Mouse (Mus musculus): ENCODE measurements at regions not wholly inside any gene's neighbourhood (a gene's known extent, or its start where the extent isn't known, plus 50 kb on each side); places are given as distances from the start of the nearest gene placed in this dataset.
A peak's percentile ranks its signal among the peaks of the same experiment; 100 is the strongest.

- no peak for DNase-seq (ENCODE audit: low read depth)
- no peak for TF ChIP-seq POLR2A (IDR thresholded peaks at IDR 0.05; ENCODE audit: borderline replicate concordance, extremely low read depth, insufficient read depth, insufficient read length, poor library complexity, severe bottlenecking)
- no peak for TF ChIP-seq CTCF (IDR thresholded peaks at IDR 0.05; ENCODE audit: borderline replicate concordance, extremely low read depth, insufficient read depth, insufficient read length)
Observed at GRCm38 (mm10) chr1:168805442-168805841, 373.4 kb upstream of the Pbx1 start.

- no peak for DNase-seq (ENCODE audit: low read depth)
- TF ChIP-seq CTCF (IDR thresholded peaks at IDR 0.05; ENCODE audit: borderline replicate concordance, extremely low read depth, insufficient read depth, insufficient read length), result no peak
Observed at GRCm38 (mm10) chr1:168801046-168801445, 369.0 kb upstream of the Pbx1 start.

DNA sequence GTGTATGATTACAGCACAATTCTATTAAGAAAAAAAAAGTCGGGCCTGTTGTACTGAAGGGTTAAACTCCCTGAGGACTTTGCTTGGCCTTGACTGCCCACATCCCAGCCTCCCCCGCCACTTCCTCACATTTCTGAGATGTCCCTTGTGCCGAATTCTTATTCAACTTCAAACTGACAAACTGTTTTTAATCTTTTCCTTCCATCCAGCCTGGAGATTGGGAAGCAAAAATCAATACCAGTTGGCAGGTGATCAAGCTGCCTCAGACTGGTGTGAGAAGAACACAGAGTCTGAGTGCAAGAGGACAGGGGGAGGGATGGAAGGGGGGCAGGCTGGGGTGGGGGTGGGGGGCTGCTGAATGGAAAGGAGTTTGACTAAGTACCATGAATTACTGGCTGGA lies 354.7 kb upstream of the Pbx1 start:
- peak; percentile 52 for DNase-seq (ENCODE audit: low read depth)
- TF ChIP-seq CTCF (IDR thresholded peaks at IDR 0.05; ENCODE audit: borderline replicate concordance, extremely low read depth, insufficient read depth, insufficient read length) (no peak), POLR2A (IDR thresholded peaks at IDR 0.05; ENCODE audit: borderline replicate concordance, extremely low read depth, insufficient read depth, insufficient read length, poor library complexity, severe bottlenecking) (no peak)

DNA sequence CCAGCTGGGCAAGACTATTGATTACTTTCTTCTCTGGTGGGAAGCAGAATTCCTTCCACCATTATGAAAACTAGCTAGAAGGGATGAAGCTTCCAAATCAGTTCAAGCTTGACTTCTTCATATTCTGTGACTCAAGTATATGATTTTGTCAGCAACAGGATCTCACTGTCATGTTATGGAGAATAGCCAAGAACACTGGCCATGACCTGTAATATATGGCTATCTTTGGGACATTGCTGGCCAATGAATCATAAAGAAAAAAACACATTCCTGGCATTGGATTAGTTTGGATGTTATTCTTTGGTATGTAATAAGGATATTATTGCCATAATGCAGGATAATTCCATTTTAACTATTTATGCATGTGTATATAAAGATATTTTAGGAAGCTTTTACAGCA lies 351.8 kb upstream of the Pbx1 start:
- no peak for TF ChIP-seq CTCF (IDR thresholded peaks at IDR 0.05; ENCODE audit: borderline replicate concordance, extremely low read depth, insufficient read depth, insufficient read length)
- TF ChIP-seq POLR2A (IDR thresholded peaks at IDR 0.05; ENCODE audit: borderline replicate concordance, extremely low read depth, insufficient read depth, insufficient read length, poor library complexity, severe bottlenecking), result no peak
- no peak for DNase-seq (ENCODE audit: low read depth)

GRCm38 (mm10) chr1:168764368-168764895 lies 332.4 kb upstream of the Pbx1 start:
- no peak for DNase-seq (ENCODE audit: low read depth)
- no peak for TF ChIP-seq POLR2A (IDR thresholded peaks at IDR 0.05; ENCODE audit: borderline replicate concordance, extremely low read depth, insufficient read depth, insufficient read length, poor library complexity, severe bottlenecking)
- TF ChIP-seq CTCF (IDR thresholded peaks at IDR 0.05; ENCODE audit: borderline replicate concordance, extremely low read depth, insufficient read depth, insufficient read length), result no peak

DNA sequence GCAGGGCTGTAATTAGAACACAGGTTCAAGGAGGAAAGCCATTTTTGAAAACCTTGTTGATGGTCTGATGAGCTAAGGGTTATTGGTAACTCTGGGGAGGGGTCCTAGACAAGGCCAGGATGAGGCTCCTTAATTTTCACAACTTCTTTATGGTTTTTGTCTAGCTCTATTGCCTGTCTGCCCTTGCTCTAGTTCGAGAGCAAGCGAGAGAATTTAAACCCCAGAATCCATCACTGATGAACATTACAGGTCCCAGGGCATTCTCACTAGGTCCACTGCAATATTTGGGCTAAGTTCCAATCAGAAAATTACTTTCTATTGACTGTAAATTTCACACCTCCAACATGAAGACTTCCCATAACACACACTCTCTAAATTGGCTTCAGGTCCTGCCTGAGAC lies 329.0 kb upstream of the Pbx1 start:
- no peak for TF ChIP-seq POLR2A (IDR thresholded peaks at IDR 0.05; ENCODE audit: borderline replicate concordance, extremely low read depth, insufficient read depth, insufficient read length, poor library complexity, severe bottlenecking)
- TF ChIP-seq CTCF (IDR thresholded peaks at IDR 0.05; ENCODE audit: borderline replicate concordance, extremely low read depth, insufficient read depth, insufficient read length), result no peak

GRCm38 (mm10) chr1:168760239-168760638 lies 328.2 kb upstream of the Pbx1 start:
- DNase-seq (ENCODE audit: low read depth), result peak; percentile 89
- no peak for TF ChIP-seq POLR2A (IDR thresholded peaks at IDR 0.05; ENCODE audit: borderline replicate concordance, extremely low read depth, insufficient read depth, insufficient read length, poor library complexity, severe bottlenecking)
- TF ChIP-seq CTCF (IDR thresholded peaks at IDR 0.05; ENCODE audit: borderline replicate concordance, extremely low read depth, insufficient read depth, insufficient read length), result no peak

More for the DNA sequence above, 329.0 kb upstream of the Pbx1 start:
- no peak for DNase-seq (ENCODE audit: low read depth)

DNA sequence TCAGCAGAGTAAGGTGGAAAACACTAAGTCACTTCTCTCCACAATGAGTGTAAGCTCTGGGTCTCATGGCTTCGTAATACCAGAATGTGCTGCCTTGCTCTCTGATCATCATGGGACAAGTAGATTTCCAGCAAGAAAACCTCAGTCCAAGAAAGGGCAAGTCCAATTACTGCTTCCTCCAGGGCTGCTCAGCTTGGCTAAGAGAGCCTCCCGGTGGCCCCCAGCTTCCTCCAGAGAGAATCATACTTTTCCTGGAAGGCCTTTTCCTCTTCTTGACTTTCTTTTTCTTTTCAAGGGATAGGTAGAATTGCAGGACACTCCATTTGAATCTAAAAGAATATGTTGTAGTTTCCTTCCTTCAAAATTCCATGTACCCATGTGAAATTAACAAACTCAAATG lies 326.8 kb upstream of the Pbx1 start:
- DNase-seq (ENCODE audit: low read depth), result peak; percentile 12
- no peak for TF ChIP-seq POLR2A (IDR thresholded peaks at IDR 0.05; ENCODE audit: borderline replicate concordance, extremely low read depth, insufficient read depth, insufficient read length, poor library complexity, severe bottlenecking)
- TF ChIP-seq CTCF (IDR thresholded peaks at IDR 0.05; ENCODE audit: borderline replicate concordance, extremely low read depth, insufficient read depth, insufficient read length), result no peak

- no peak for DNase-seq (ENCODE audit: low read depth)
- TF ChIP-seq CTCF (IDR thresholded peaks at IDR 0.05; ENCODE audit: borderline replicate concordance, extremely low read depth, insufficient read depth, insufficient read length) (no peak), POLR2A (IDR thresholded peaks at IDR 0.05; ENCODE audit: borderline replicate concordance, extremely low read depth, insufficient read depth, insufficient read length, poor library complexity, severe bottlenecking) (no peak)
Observed at GRCm38 (mm10) chr1:168754196-168754595, 322.1 kb upstream of the Pbx1 start.

DNA sequence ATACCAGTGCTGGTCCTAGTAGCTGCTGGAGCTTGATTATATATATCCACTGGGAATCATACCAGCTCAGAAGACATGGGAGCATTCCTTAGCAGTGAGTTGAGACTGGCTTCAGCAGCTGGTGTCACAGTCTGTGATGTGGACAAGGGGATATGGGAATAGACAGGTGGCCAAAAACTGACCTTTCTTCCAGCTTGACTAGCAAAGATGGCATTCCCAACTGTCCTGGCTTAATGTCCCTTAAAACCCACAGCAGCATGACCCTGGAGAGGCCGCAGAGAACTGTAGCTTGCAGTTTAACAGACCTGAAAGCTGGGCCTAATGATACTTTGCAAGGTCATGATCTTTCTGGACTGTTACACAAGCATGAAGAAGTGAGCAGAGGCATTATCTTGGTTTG lies 311.4 kb upstream of the Pbx1 start:
- TF ChIP-seq POLR2A (IDR thresholded peaks at IDR 0.05; ENCODE audit: borderline replicate concordance, extremely low read depth, insufficient read depth, insufficient read length, poor library complexity, severe bottlenecking), result no peak
- no peak for DNase-seq (ENCODE audit: low read depth)

GRCm38 (mm10) chr1:168738005-168738404 lies 305.9 kb upstream of the Pbx1 start:
- no peak for DNase-seq (ENCODE audit: low read depth)
- TF ChIP-seq CTCF (IDR thresholded peaks at IDR 0.05; ENCODE audit: borderline replicate concordance, extremely low read depth, insufficient read depth, insufficient read length) (no peak), POLR2A (IDR thresholded peaks at IDR 0.05; ENCODE audit: borderline replicate concordance, extremely low read depth, insufficient read depth, insufficient read length, poor library complexity, severe bottlenecking) (no peak)

DNA sequence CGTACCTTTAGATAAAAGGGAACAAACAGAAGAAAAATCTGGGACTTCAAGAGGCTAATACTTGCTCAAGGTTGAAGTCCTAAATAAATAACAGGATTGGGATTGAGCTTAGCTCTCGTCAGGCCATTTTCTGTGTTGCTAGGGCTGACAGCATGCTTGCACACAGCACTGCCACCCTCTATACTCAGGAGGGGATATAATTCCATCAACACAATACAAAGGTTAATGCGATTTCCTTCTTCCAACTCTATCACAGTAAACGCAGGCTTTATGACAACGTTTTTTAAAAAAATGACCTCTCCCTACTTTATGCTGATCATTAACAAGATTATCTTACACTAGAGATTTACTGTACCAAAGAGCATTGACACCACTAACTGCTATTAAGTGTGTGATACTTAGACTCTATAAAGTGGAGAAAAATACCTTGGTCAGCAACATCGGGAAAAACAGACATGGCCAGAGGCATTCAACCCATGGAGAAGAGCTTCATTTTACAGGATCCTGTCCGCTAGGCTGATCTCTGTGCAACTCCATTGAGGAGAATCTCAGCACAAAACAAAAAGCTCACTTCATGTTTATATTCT lies 305.3 kb upstream of the Pbx1 start:
- no peak for DNase-seq (ENCODE audit: low read depth)
- TF ChIP-seq CTCF (IDR thresholded peaks at IDR 0.05; ENCODE audit: borderline replicate concordance, extremely low read depth, insufficient read depth, insufficient read length) (no peak), POLR2A (IDR thresholded peaks at IDR 0.05; ENCODE audit: borderline replicate concordance, extremely low read depth, insufficient read depth, insufficient read length, poor library complexity, severe bottlenecking) (no peak)
